Mouse (Mus musculus) ovary, postnatal 10 days (tissue): ENCODE results near the gene Adh5.

Experiments
- DNase-seq: peaks from one replicate; pipeline ENCODE4 v3.0.0; 2022; ENCODE audit warnings: low spot score

The Adh5 gene

GRCm38 (mm10) chr3:138442612-138443464, at the start of gene Adh5:
Gene Adh5, plus strand, starts transcription at chr3:138443093.
- peak; percentile 61 for DNase-seq

GRCm38 (mm10) chr3:138404872-138405271, 38.0 kb upstream of the Adh5 start:
- no peak for DNase-seq

- DNase-seq: peak; percentile 9
These were observed 37.6 kb upstream of the Adh5 start for GRCm38 (mm10) chr3:138405341-138405740.

GRCm38 (mm10) chr3:138405840-138406239, 37.1 kb upstream of the Adh5 start:
- no peak for DNase-seq

GRCm38 (mm10) chr3:138407920-138408319, 35.0 kb upstream of the Adh5 start:
- DNase-seq: no peak

GRCm38 (mm10) chr3:138409585-138409984, 33.3 kb upstream of the Adh5 start:
- no peak for DNase-seq

GRCm38 (mm10) chr3:138410211-138410610, 32.7 kb upstream of the Adh5 start:
- no peak for DNase-seq

GRCm38 (mm10) chr3:138415121-138415690, 27.7 kb upstream of the Adh5 start, which contains the start of gene Adh4:
Gene Adh4, plus strand, starts transcription at chr3:138415466.
- no peak for DNase-seq

GRCm38 (mm10) chr3:138419369-138419768, 23.5 kb upstream of the Adh5 start:
- no peak for DNase-seq

GRCm38 (mm10) chr3:138420385-138420784, 22.5 kb upstream of the Adh5 start:
- no peak for DNase-seq

- no peak for DNase-seq
These were observed 19.2 kb upstream of the Adh5 start for GRCm38 (mm10) chr3:138423664-138424063.

- DNase-seq: no peak
These were observed 18.6 kb upstream of the Adh5 start for GRCm38 (mm10) chr3:138424247-138424646.

- no peak for DNase-seq
These were observed 12.4 kb upstream of the Adh5 start for GRCm38 (mm10) chr3:138430360-138430976.

GRCm38 (mm10) chr3:138431835-138432234, 11.1 kb upstream of the Adh5 start:
- DNase-seq: no peak

- no peak for DNase-seq
These were observed 4.2 kb upstream of the Adh5 start for GRCm38 (mm10) chr3:138438716-138439115.

GRCm38 (mm10) chr3:138442203-138442602, 690 bp upstream of the Adh5 start:
- DNase-seq: no peak

- DNase-seq: no peak
These were observed 525 bp downstream of the Adh5 start for GRCm38 (mm10) chr3:138443465-138443771.

- DNase-seq: no peak
These were observed 5.4 kb downstream of the Adh5 start for GRCm38 (mm10) chr3:138448077-138448860.

GRCm38 (mm10) chr3:138452169-138452568, 9.3 kb downstream of the Adh5 start:
- DNase-seq: no peak

GRCm38 (mm10) chr3:138454234-138454633, 11.3 kb downstream of the Adh5 start:
- DNase-seq: no peak

- DNase-seq: no peak
These were observed 12.0 kb downstream of the Adh5 start for GRCm38 (mm10) chr3:138454711-138455435.

- DNase-seq: no peak
These were observed 15.5 kb downstream of the Adh5 start for GRCm38 (mm10) chr3:138458441-138458840.
